Mouse (Mus musculus): ENCODE data around the gene Rab3il1. TPM values are rescaled to one million over a fixed set of nuclear protein-coding genes. Genes with fewer than 3 reads are reported as not detected.

Rab3il1 gene
- total RNA-seq, 1 experiment: 4.0 TPM

GRCm38 (mm10) chr19:9989884-9990256, 11.6 kb upstream of the Rab3il1 start:
- Histone ChIP-seq H3K9me3 (ENCODE audit: control insufficient read depth, insufficient read depth, low read depth, low read length) (no peaks in the 10 kb centered on the region), H3K4me1 (ENCODE audit: control insufficient read depth in 2 of 2, insufficient read depth in 2 of 2, low read length in 2 of 2, poor library complexity in 1 of 2) (peaks cover 2 to 3% of the 10 kb centered on the region in 2 experiments; a peak in 1 of 4 replicates), H3K4me3 (ENCODE audit: insufficient read depth in 1 of 2, low read depth in 1 of 2, low read length in 2 of 2, poor library complexity in 1 of 2, severe bottlenecking in 1 of 2) (no peak overlapping the region), H3K9ac (ENCODE audit: insufficient read depth, low read depth, low read length, poor library complexity, severe bottlenecking) (no peak overlapping the region), H3K36me3 (ENCODE audit: control insufficient read depth, insufficient read depth, low read length, poor library complexity, severe bottlenecking) (peaks cover 5% of the 10 kb centered on the region), H3K27ac (ENCODE audit: insufficient read depth, low read depth, low read length, poor library complexity, severe bottlenecking) (no peak overlapping the region)
- in situ Hi-C loops (cut with MboI; ENCODE audit: low sequenced_read_pairs in 2 of 2, unreplicated experiment in 2 of 2): loop anchor here in 1 of 2 experiments (5.0 kb wide), 1 partner anchor 73 kb away; no protein-coding TSS in a partner anchor
- no peak for DNase-seq (ENCODE audit: low read depth, low spot score)
- TF ChIP-seq CHD2 (IDR thresholded peaks at IDR 0.05; ENCODE audit: low read depth, low read length) (no peak), ZC3H11A (IDR thresholded peaks at IDR 0.05; ENCODE audit: borderline replicate concordance, low read depth, low read length) (no peak), ZNF384 (IDR thresholded peaks at IDR 0.05; ENCODE audit: low read depth, low read length) (no peak), MAFK (IDR thresholded peaks at IDR 0.05; ENCODE audit: insufficient read depth, low read depth, low read length) (no peak), HCFC1 (IDR thresholded peaks at IDR 0.05; ENCODE audit: borderline replicate concordance, insufficient read depth, low read length) (no peak)

GRCm38 (mm10) chr19:9991304-9991703, 10.2 kb upstream of the Rab3il1 start:
- TF ChIP-seq ZNF384 (IDR thresholded peaks at IDR 0.05; ENCODE audit: low read depth, low read length): no peak
- TF ChIP-seq ZC3H11A (IDR thresholded peaks at IDR 0.05; ENCODE audit: borderline replicate concordance, low read depth, low read length): 0 out of 2 replicates have a peak, but pooled peaks have one; percentile 34
- Histone ChIP-seq H3K4me3 (ENCODE audit: insufficient read depth in 1 of 2, low read depth in 1 of 2, low read length in 2 of 2, poor library complexity in 1 of 2, severe bottlenecking in 1 of 2) (no peak overlapping the region), H3K4me1 (ENCODE audit: control insufficient read depth in 2 of 2, insufficient read depth in 2 of 2, low read length in 2 of 2, poor library complexity in 1 of 2) (peaks cover 2 to 3% of the 10 kb centered on the region in 2 experiments; a peak in 1 of 4 replicates), H3K9ac (ENCODE audit: insufficient read depth, low read depth, low read length, poor library complexity, severe bottlenecking) (no peak overlapping the region), H3K9me3 (ENCODE audit: control insufficient read depth, insufficient read depth, low read depth, low read length) (no peaks in the 10 kb centered on the region), H3K27ac (ENCODE audit: insufficient read depth, low read depth, low read length, poor library complexity, severe bottlenecking) (no peak overlapping the region), H3K36me3 (ENCODE audit: control insufficient read depth, insufficient read depth, low read length, poor library complexity, severe bottlenecking) (no peaks in the 10 kb centered on the region)
- in situ Hi-C loops (cut with MboI; ENCODE audit: low sequenced_read_pairs in 2 of 2, unreplicated experiment in 2 of 2): loop anchor here in 1 of 2 experiments (5.0 kb wide), 1 partner anchor 74 kb away; no protein-coding TSS in a partner anchor
- peak; percentile 69 for DNase-seq (ENCODE audit: low read depth, low spot score)

- Histone ChIP-seq H3K9me3 (ENCODE audit: control insufficient read depth, insufficient read depth, low read depth, low read length) (no peaks in the 10 kb centered on the region), H3K27ac (ENCODE audit: insufficient read depth, low read depth, low read length, poor library complexity, severe bottlenecking) (no peak overlapping the region), H3K4me3 (ENCODE audit: insufficient read depth in 1 of 2, low read depth in 1 of 2, low read length in 2 of 2, poor library complexity in 1 of 2, severe bottlenecking in 1 of 2) (peak overlapping the region; percentile 63 to 65), H3K9ac (ENCODE audit: insufficient read depth, low read depth, low read length, poor library complexity, severe bottlenecking) (peak overlapping the region; percentile 52), H3K36me3 (ENCODE audit: control insufficient read depth, insufficient read depth, low read length, poor library complexity, severe bottlenecking) (no peaks in the 10 kb centered on the region), H3K4me1 (ENCODE audit: control insufficient read depth in 2 of 2, insufficient read depth in 2 of 2, low read length in 2 of 2, poor library complexity in 1 of 2) (peaks cover 2 to 3% of the 10 kb centered on the region in 2 experiments; a peak in 1 of 4 replicates)
- DNase-seq (ENCODE audit: low read depth, low spot score): no peak
- in situ Hi-C loops (cut with MboI; ENCODE audit: low sequenced_read_pairs in 2 of 2, unreplicated experiment in 2 of 2): loop anchor here in 1 of 2 experiments (5.0 kb wide), 1 partner anchor 75 kb away; no protein-coding TSS in a partner anchor
- TF ChIP-seq CHD2 (IDR thresholded peaks at IDR 0.05; ENCODE audit: low read depth, low read length) (no peak), MAFK (IDR thresholded peaks at IDR 0.05; ENCODE audit: insufficient read depth, low read depth, low read length) (no peak), HCFC1 (IDR thresholded peaks at IDR 0.05; ENCODE audit: borderline replicate concordance, insufficient read depth, low read length) (no peak), ZNF384 (IDR thresholded peaks at IDR 0.05; ENCODE audit: low read depth, low read length) (no peak), ZC3H11A (IDR thresholded peaks at IDR 0.05; ENCODE audit: borderline replicate concordance, low read depth, low read length) (no peak)
Measured at GRCm38 (mm10) chr19:9992011-9992958, 9.2 kb upstream of the Rab3il1 start.

GRCm38 (mm10) chr19:9993036-9993656, 8.3 kb upstream of the Rab3il1 start:
- peaks cover 2 to 3% of the 10 kb centered on the region in 2 experiments; a peak in 1 of 4 replicates for H3K4me1 ChIP-seq (ENCODE audit: control insufficient read depth in 2 of 2, insufficient read depth in 2 of 2, low read length in 2 of 2, poor library complexity in 1 of 2)
- TF ChIP-seq ZC3H11A (IDR thresholded peaks at IDR 0.05; ENCODE audit: borderline replicate concordance, low read depth, low read length) (0 out of 2 replicates have a peak, but pooled peaks have one; percentile 11), HCFC1 (IDR thresholded peaks at IDR 0.05; ENCODE audit: borderline replicate concordance, insufficient read depth, low read length) (no peak)
- no peaks in the 10 kb centered on the region for H3K9me3 ChIP-seq (ENCODE audit: control insufficient read depth, insufficient read depth, low read depth, low read length)
- peak overlapping the region; percentile 52 for H3K9ac ChIP-seq (ENCODE audit: insufficient read depth, low read depth, low read length, poor library complexity, severe bottlenecking)
- DNase-seq (ENCODE audit: low read depth, low spot score): peak; percentile 92
- no peak overlapping the region for H3K27ac ChIP-seq (ENCODE audit: insufficient read depth, low read depth, low read length, poor library complexity, severe bottlenecking)
- H3K36me3 ChIP-seq (ENCODE audit: control insufficient read depth, insufficient read depth, low read length, poor library complexity, severe bottlenecking): no peaks in the 10 kb centered on the region
- peak overlapping the region; percentile 63 to 65 for H3K4me3 ChIP-seq (ENCODE audit: insufficient read depth in 1 of 2, low read depth in 1 of 2, low read length in 2 of 2, poor library complexity in 1 of 2, severe bottlenecking in 1 of 2)
- in situ Hi-C loops (cut with MboI; ENCODE audit: low sequenced_read_pairs in 2 of 2, unreplicated experiment in 2 of 2): loop anchor here in 1 of 2 experiments (5.0 kb wide), 1 partner anchor 76 kb away; no protein-coding TSS in a partner anchor
